Mouse (Mus musculus): Measurements from ENCODE around the gene Ushbp1.
"Not testable (repeated sequence)": the region's sequence is repeated elsewhere in the genome, so short reads cannot be mapped to it uniquely, and the experiment has no call there.

- not testable (repeated sequence) for TF ChIP-seq CTCF (IDR thresholded peaks at IDR 0.05; ENCODE audit: borderline replicate concordance, extremely low read depth, insufficient read depth, insufficient read length); POLR2A (IDR thresholded peaks at IDR 0.05; ENCODE audit: borderline replicate concordance, extremely low read depth, insufficient read depth, insufficient read length, poor library complexity, severe bottlenecking)
Measured at GRCm38 (mm10) chr8:71337834-71338233, 57.8 kb downstream of the Ushbp1 start.

Data from brain, embryonic 14.5 days (tissue).